Mouse (Mus musculus) midbrain, postnatal 0 days (tissue): ENCODE results near the gene Erv3. TPM values are rescaled to one million over a fixed set of nuclear protein-coding genes. Genes with fewer than 3 reads are reported as not detected.
A peak's percentile ranks its signal among the peaks of the same experiment; 100 is the strongest.

Experiments used
- ATAC-seq: fragments of 200-750 bp; cut with Nextera tagmentation; 2 replicates; pipeline ENCODE4 v1.8.0; 2017; ENCODE audit warnings: moderate number of reproducible peaks, mild to moderate bottlenecking, moderate TSS enrichment, moderate library complexity; ENCODE audit not compliant: low FRiP score
- DNase-seq: peaks from one replicate; pipeline ENCODE4 v3.0.0-alpha.2; 2015; ENCODE audit warnings: low spot score
- H3K27ac ChIP-seq: fragments of 300-500 bp; sonication (generic); 2 replicates; pipeline ENCODE4 v1.5.1; 2014; ENCODE audit warnings: low read depth, mild to moderate bottlenecking, low read length, mixed read lengths
- H3K27me3 ChIP-seq: fragments of 300-500 bp; sonication (generic); 2 replicates; pipeline ENCODE4 v1.6.1; 2014; ENCODE audit warnings: low read length, control low read depth, mixed read lengths; ENCODE audit not compliant: insufficient read depth
- H3K36me3 ChIP-seq: fragments of 300-500 bp; sonication (generic); 2 replicates; pipeline ENCODE4 v1.6.1; 2014; ENCODE audit warnings: low read length, control low read depth, mixed read lengths; ENCODE audit not compliant: insufficient read depth
- H3K4me1 ChIP-seq: fragments of 300-500 bp; sonication (generic); 2 replicates; pipeline ENCODE4 v1.6.1; 2014; ENCODE audit warnings: mild to moderate bottlenecking, control low read depth, antibody characterized with exemption, low read length, mixed read lengths; ENCODE audit not compliant: insufficient read depth
- H3K4me2 ChIP-seq: fragments of 300-500 bp; sonication (generic); 2 replicates; pipeline ENCODE4 v1.6.1; 2014; ENCODE audit warnings: low read depth, mild to moderate bottlenecking, low read length, mixed read lengths; ENCODE audit not compliant: poor library complexity, severe bottlenecking
- H3K4me3 ChIP-seq: fragments of 300-500 bp; sonication (generic); 2 replicates; pipeline ENCODE4 v1.5.1; 2014; ENCODE audit warnings: low read depth, mild to moderate bottlenecking, low read length, moderate library complexity
- H3K9ac ChIP-seq: fragments of 300-500 bp; sonication (generic); replicated peaks from 2 replicates; pipeline ENCODE4 v1.6.1; 2014; ENCODE audit warnings: mild to moderate bottlenecking, low read length, moderate library complexity, mixed read lengths; ENCODE audit not compliant: poor library complexity, severe bottlenecking
- H3K9me3 ChIP-seq: fragments of 300-500 bp; sonication (generic); 2 replicates; pipeline ENCODE4 v1.6.1; 2016; ENCODE audit warnings: low read length, control low read depth
- CTCF ChIP-seq: IDR thresholded peaks from 2 replicates; pipeline ENCODE4 v1.5.1; 2016; ENCODE audit warnings: antibody characterized with exemption, mild to moderate bottlenecking
- WGBS: fragments of 180-500 bp; shearing (Covaris S2); extraction: QIAGEN DNeasy Blood & Tissue Kit; methylation state at CpG from one replicate; pipeline ENCODE4 v1.1.7; 2014; 5-methylcytosine and 5-hydroxymethylcytosine counted together
- polyA plus RNA-seq: library from polyadenylated mRNA; unstranded; fragments of >200 nt; fragmentation: Nextera tagmentation; extraction: Ambion mirVana; gene quantifications from 2 replicates; pipeline ENCODE4 v1.2.1, GENCODE M21; 2015
- total RNA-seq: library from RNA; depleted of rRNA; stranded (reverse); fragments of >200 nt; gene quantifications from 2 replicates; pipeline ENCODE4 v1.2.3, GENCODE M21; 2014

Erv3 gene
- total and polyA plus RNA-seq, 2 experiments from 2014 or later: not detected

- Histone ChIP-seq H3K36me3 (no peaks in the 10 kb centered on the region), H3K27me3 (no peaks in the 10 kb centered on the region), H3K4me3 (no peak overlapping the region), H3K4me1 (no peaks in the 10 kb centered on the region), H3K27ac (0 out of 2 replicates have a peak overlapping the region, but pooled peaks have one; percentile 55), H3K4me2 (no peak overlapping the region), H3K9ac (no peak overlapping the region), H3K9me3 (no peaks in the 10 kb centered on the region)
- TF ChIP-seq CTCF: peak; percentile 40
- 27% methylated on average over 3 of the region's 3 CpGs for WGBS
- ATAC-seq (peak; percentile 69), DNase-seq (peak; percentile 67)
These were observed 3.2 kb upstream of the Erv3 start for GRCm38 (mm10) chr2:131862617-131863275.

- no peak for TF ChIP-seq CTCF
- no peak for ATAC-seq
- Histone ChIP-seq H3K36me3 (no peaks in the 10 kb centered on the region), H3K9ac (no peak overlapping the region), H3K9me3 (no peaks in the 10 kb centered on the region), H3K4me2 (no peak overlapping the region), H3K27ac (no peak overlapping the region), H3K27me3 (no peaks in the 10 kb centered on the region), H3K4me1 (no peaks in the 10 kb centered on the region), H3K4me3 (no peak overlapping the region)
- DNase-seq: no peak
These were observed 1.7 kb downstream of the Erv3 start for GRCm38 (mm10) chr2:131857838-131858237.

GRCm38 (mm10) chr2:131853719-131854118 lies 5.8 kb downstream of the Erv3 start:
- Histone ChIP-seq H3K4me1 (no peaks in the 10 kb centered on the region), H3K9ac (no peak overlapping the region), H3K4me3 (no peak overlapping the region), H3K27me3 (no peaks in the 10 kb centered on the region), H3K9me3 (no peaks in the 10 kb centered on the region), H3K36me3 (no peaks in the 10 kb centered on the region), H3K4me2 (no peak overlapping the region), H3K27ac (no peak overlapping the region)
- TF ChIP-seq CTCF: no peak
- WGBS: 71% methylated on average over 4 of the region's 4 CpGs
- ATAC-seq (no peak), DNase-seq (no peak)

- WGBS: 89% methylated on average over 12 of the region's 12 CpGs
- Histone ChIP-seq H3K4me3 (no peak overlapping the region), H3K27me3 (no peaks in the 10 kb centered on the region), H3K4me1 (0 out of 2 replicates have a peak, but pooled peaks cover 5% of the 10 kb centered on the region), H3K9ac (no peak overlapping the region), H3K4me2 (no peak overlapping the region), H3K36me3 (no peaks in the 10 kb centered on the region), H3K9me3 (no peaks in the 10 kb centered on the region), H3K27ac (no peak overlapping the region)
- no peak for TF ChIP-seq CTCF
- DNase-seq: no peak
- no peak for ATAC-seq
These were observed 8.0 kb downstream of the Erv3 start for GRCm38 (mm10) chr2:131851333-131852092.

GRCm38 (mm10) chr2:131850047-131850446 lies 9.5 kb downstream of the Erv3 start:
- Histone ChIP-seq H3K9me3 (no peaks in the 10 kb centered on the region), H3K27ac (no peak overlapping the region), H3K9ac (no peak overlapping the region), H3K4me3 (no peak overlapping the region), H3K36me3 (no peaks in the 10 kb centered on the region), H3K4me2 (no peak overlapping the region), H3K4me1 (peaks cover 9% of the 10 kb centered on the region; the same call in 1 of the 2 replicates), H3K27me3 (no peaks in the 10 kb centered on the region)
- WGBS: 99% methylated on average over 4 of the region's 4 CpGs
- no peak for TF ChIP-seq CTCF
- DNase-seq (no peak), ATAC-seq (no peak)
